Mouse (Mus musculus) small intestine, adult 2 months (tissue): ENCODE results near the gene Gpr1. TPM values are rescaled to one million over a fixed set of nuclear protein-coding genes. Genes with fewer than 3 reads are reported as not detected.

ENCODE experiments used
- H3K27ac ChIP-seq: fragments of 200-500 bp; 2 replicates; pipeline ENCODE4 v1.5.1; 2012; ENCODE audit warnings: low read depth, low read length, control low read depth, inconsistent platforms; ENCODE audit not compliant: insufficient read depth
- H3K27me3 ChIP-seq: fragments of 200-500 bp; 2 replicates; pipeline ENCODE4 v1.6.1; 2012; ENCODE audit warnings: mild to moderate bottlenecking, moderate library complexity, low read length, inconsistent platforms; ENCODE audit not compliant: control insufficient read depth, insufficient read depth
- H3K36me3 ChIP-seq: fragments of 200-500 bp; 2 replicates; pipeline ENCODE4 v1.6.1; 2012; ENCODE audit warnings: mild to moderate bottlenecking, low read length, control low read depth, inconsistent platforms; ENCODE audit not compliant: control insufficient read depth, insufficient read depth
- H3K4me1 ChIP-seq: fragments of 200-500 bp; 2 replicates; pipeline ENCODE4 v1.6.1; 2012; ENCODE audit warnings: low read length, inconsistent platforms, mixed read lengths; ENCODE audit not compliant: control insufficient read depth, insufficient read depth, insufficient read length
- H3K4me3 ChIP-seq: fragments of 200-500 bp; 2 replicates; pipeline ENCODE4 v1.5.1; 2012; ENCODE audit warnings: low read depth, mild to moderate bottlenecking, control low read depth, inconsistent platforms, low read length, moderate library complexity
- CTCF ChIP-seq: fragments of 200-500 bp; IDR thresholded peaks from 2 replicates; pipeline ENCODE4 v1.5.1; 2012; ENCODE audit warnings: low read depth, mild to moderate bottlenecking, control low read depth, inconsistent platforms, low read length, moderate library complexity, mixed read lengths; ENCODE audit not compliant: insufficient replicate concordance, insufficient read length; ENCODE audit errors: extremely low read depth
- POLR2A ChIP-seq: fragments of 200-500 bp; IDR thresholded peaks from 2 replicates; pipeline ENCODE4 v1.6.1; 2012; ENCODE audit warnings: low read depth, mild to moderate bottlenecking, control low read depth, inconsistent platforms, low read length, moderate library complexity
- WGBS: fragments of 180-500 bp; shearing (Covaris S2); methylation state at CpG from one replicate; pipeline ENCODE4 v1.1.7; 2018; 5-methylcytosine and 5-hydroxymethylcytosine counted together
- polyA plus RNA-seq: library from polyadenylated mRNA; depleted of rRNA; stranded (reverse); fragments of >200 nt; gene quantifications from 2 replicates; pipeline ENCODE4 v1.2.3, GENCODE M21; 2012; rRNA removed

Gene Gpr1
- polyA plus RNA-seq, 1 experiment, result not detected

DNA sequence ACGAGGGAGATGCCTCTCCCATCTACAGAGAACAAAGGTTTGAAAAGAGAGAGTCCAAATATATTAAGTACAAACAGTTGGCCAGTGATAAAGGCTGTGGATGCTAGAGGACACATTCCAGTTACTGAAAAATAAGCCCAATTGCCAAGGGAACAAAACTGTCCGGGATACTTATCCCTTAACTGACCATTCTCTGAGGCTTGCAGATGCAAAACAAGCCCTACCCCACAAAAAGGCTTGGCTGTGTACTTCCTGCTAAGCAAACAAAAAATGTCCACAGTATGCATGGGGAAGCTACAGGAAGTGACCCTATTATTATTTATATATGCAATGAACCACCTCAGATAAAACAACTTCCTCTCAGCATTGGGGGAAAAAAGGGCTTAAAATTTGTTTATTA lies 76.4 kb downstream of the Gpr1 start:
- 80% methylated on average over 2 of the region's 2 CpGs for WGBS
- Histone ChIP-seq H3K27me3 (no peaks in the 10 kb centered on the region), H3K4me1 (peaks cover 4% of the 10 kb centered on the region; the same call in 1 of the 2 replicates), H3K36me3 (peaks cover 28% of the 10 kb centered on the region), H3K27ac (no peak overlapping the region), H3K4me3 (no peak overlapping the region)
- TF ChIP-seq CTCF (no peak), POLR2A (no peak)

DNA sequence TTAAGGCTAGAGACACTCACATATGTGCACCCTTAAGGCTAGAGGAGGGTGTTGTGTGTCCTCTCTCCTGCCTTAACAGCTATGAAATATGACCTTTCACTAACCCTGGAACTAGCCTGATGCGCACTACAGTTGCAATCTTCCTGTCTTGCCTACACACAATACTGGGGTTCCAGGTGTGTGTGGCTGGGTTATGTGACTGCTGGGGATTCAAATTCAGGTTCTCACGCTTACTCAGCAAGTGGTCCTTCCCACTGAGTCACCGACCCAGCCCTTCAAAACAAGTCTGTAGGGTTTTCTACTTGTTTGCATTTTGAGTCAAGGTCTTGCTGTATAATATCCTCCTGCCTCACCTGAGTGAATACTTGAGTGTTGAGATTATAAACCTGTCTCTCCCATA lies 79.8 kb downstream of the Gpr1 start:
- Histone ChIP-seq H3K27ac (no peak overlapping the region), H3K27me3 (no peaks in the 10 kb centered on the region), H3K4me1 (peaks cover 6% of the 10 kb centered on the region; the same call in 1 of the 2 replicates), H3K36me3 (peaks cover 6% of the 10 kb centered on the region; the same call in 1 of the 2 replicates), H3K4me3 (no peak overlapping the region)
- TF ChIP-seq CTCF (no peak), POLR2A (no peak)
- 90% methylated on average over 3 of the region's 3 CpGs for WGBS

Other genes starting within 250 kb of the Gpr1 start
- gene Ino80d, start 99.9 kb downstream of the Gpr1 start, polyA plus RNA-seq, result 6.0 and 11.5 TPM in 2 replicates
- 261 and 396 TPM in 2 replicates for gene Eef1b2, start 37.7 kb downstream of the Gpr1 start, polyA plus RNA-seq
- 11.2 and 19.9 TPM in 2 replicates for gene Ndufs1, start 37.7 kb downstream of the Gpr1 start, polyA plus RNA-seq
- gene Zdbf2, start 58.7 kb upstream of the Gpr1 start, polyA plus RNA-seq, result 0.01 TPM in 1 of 2 replicates, not detected in the other
- 0.63 and 0.74 TPM in 2 replicates for gene Adam23, start 231.3 kb upstream of the Gpr1 start, polyA plus RNA-seq